Mouse (Mus musculus) MEL-GATA-1-ER (cell line): ENCODE measurements around the gene Dync1li2.

Source experiments
- DNase-seq: peaks from one replicate; pipeline ENCODE4 v3.0.0-alpha.2; 2012; ENCODE audit warnings: low read depth; ENCODE audit errors: extremely low read depth

Gene Dync1li2

GRCm38 (mm10) chr8:104414204-104414603, 28.6 kb downstream of the Dync1li2 start:
- DNase-seq, result no peak

- DNase-seq, result no peak
Measured at GRCm38 (mm10) chr8:104413770-104414169, 29.1 kb downstream of the Dync1li2 start.

GRCm38 (mm10) chr8:104412805-104413532, 29.9 kb downstream of the Dync1li2 start:
- DNase-seq, result no peak

- DNase-seq, result no peak
Measured at GRCm38 (mm10) chr8:104411972-104412371, 30.9 kb downstream of the Dync1li2 start.

GRCm38 (mm10) chr8:104411468-104411867, 31.4 kb downstream of the Dync1li2 start:
- DNase-seq, result no peak

GRCm38 (mm10) chr8:104410628-104411273, 32.1 kb downstream of the Dync1li2 start:
- DNase-seq, result no peak

- no peak for DNase-seq
Measured at GRCm38 (mm10) chr8:104408328-104409110, 34.3 kb downstream of the Dync1li2 start.

GRCm38 (mm10) chr8:104406340-104407128, 36.3 kb downstream of the Dync1li2 start:
- DNase-seq, result no peak

GRCm38 (mm10) chr8:104405430-104406187, 37.2 kb downstream of the Dync1li2 start:
- DNase-seq, result no peak

- peak; percentile 29 for DNase-seq
Measured at GRCm38 (mm10) chr8:104403596-104403995, 39.3 kb downstream of the Dync1li2 start.

- DNase-seq, result peak; percentile 9
Measured at GRCm38 (mm10) chr8:104395703-104396357, 47.0 kb downstream of the Dync1li2 start, which contains the start of gene Cmtm4. TSS of gene Cmtm4 (minus strand) at chr8:104395807.

- peak; percentile 7 for DNase-seq
Measured at GRCm38 (mm10) chr8:104394801-104395702, 47.8 kb downstream of the Dync1li2 start.

GRCm38 (mm10) chr8:104393767-104394166, 49.1 kb downstream of the Dync1li2 start:
- DNase-seq, result no peak

GRCm38 (mm10) chr8:104393139-104393538, 49.7 kb downstream of the Dync1li2 start:
- DNase-seq, result no peak

- DNase-seq, result no peak
Measured at GRCm38 (mm10) chr8:104390245-104390644, 52.6 kb downstream of the Dync1li2 start.

GRCm38 (mm10) chr8:104387980-104388379, 54.9 kb downstream of the Dync1li2 start:
- no peak for DNase-seq

GRCm38 (mm10) chr8:104387501-104387900, 55.3 kb downstream of the Dync1li2 start:
- no peak for DNase-seq

- DNase-seq, result no peak
Measured at GRCm38 (mm10) chr8:104386693-104387092, 56.2 kb downstream of the Dync1li2 start.

GRCm38 (mm10) chr8:104383977-104384376, 58.9 kb downstream of the Dync1li2 start:
- no peak for DNase-seq
